Mouse (Mus musculus): Measurements from ENCODE around the gene Fam160a1. TPM values are rescaled to one million over a fixed set of nuclear protein-coding genes. Genes with fewer than 3 reads are reported as not detected.

Fam160a1 gene
- polyA plus RNA-seq, 1 experiment from 2014 or later, result 9.5 TPM

DNA sequence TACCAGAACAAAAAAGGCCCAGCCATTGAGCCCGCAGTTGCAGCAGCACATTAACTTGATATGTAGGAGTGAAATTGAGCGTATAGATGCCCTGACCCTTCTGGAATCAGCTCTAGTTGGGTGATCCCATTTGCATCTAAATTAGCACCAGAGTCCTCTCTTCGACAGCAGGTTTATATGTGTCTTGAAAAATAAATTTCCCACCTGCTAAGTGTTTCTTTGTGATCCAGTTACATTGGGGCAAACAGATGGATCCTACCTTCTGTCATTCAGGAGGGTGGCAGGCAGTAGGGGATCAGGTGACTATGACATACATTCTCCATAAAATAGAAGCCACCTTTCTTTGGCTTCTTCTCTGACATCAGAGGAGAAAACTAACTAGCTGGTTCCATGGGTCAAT is 122.0 kb downstream of the Fam160a1 start:
- WGBS, result 84% methylated on average over 3 of the region's 3 CpGs
- Histone ChIP-seq H3K4me1 (no peaks in the 10 kb centered on the region), H3K9me3 (no peaks in the 10 kb centered on the region), H3K4me3 (no peak overlapping the region), H3K9ac (no peak overlapping the region), H3K27me3 (0 out of 2 replicates have a peak, but pooled peaks cover 6% of the 10 kb centered on the region), H3K27ac (no peak overlapping the region), H3K4me2 (no peak overlapping the region), H3K36me3 (no peaks in the 10 kb centered on the region)
- ATAC-seq (ENCODE audit: insufficient number of reproducible peaks, low FRiP score, low TSS enrichment, low read depth), result no peak

DNA sequence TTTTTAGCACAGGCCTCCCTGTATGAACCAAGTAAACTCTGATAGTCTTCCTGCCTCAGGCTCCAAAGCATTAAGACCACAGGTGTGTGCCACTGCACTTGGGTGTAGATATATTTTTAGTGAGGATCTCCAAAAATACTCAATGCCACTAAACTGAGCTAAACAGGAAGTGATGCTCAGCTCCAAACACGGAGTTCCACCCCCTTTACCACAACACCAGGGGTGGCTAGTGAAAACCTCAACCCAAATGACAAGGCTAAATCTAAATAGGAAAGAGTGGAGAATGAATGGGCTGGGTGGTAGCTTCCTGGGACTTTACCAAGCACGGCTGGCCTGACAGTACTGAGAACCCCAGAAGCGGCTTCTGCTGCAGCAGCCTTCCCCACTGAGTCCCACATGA is 124.1 kb downstream of the Fam160a1 start:
- 48% methylated on average over 3 of the region's 3 CpGs for WGBS
- no peaks in the 10 kb centered on the region for H3K9me3 ChIP-seq
- no peaks in the 10 kb centered on the region for H3K4me1 ChIP-seq
- no peak overlapping the region for H3K4me2 ChIP-seq
- peaks cover 6% of the 10 kb centered on the region; the same call in 1 of the 2 replicates for H3K27me3 ChIP-seq
- H3K9ac ChIP-seq, result no peak overlapping the region
- H3K27ac ChIP-seq, result no peak overlapping the region
- no peaks in the 10 kb centered on the region for H3K36me3 ChIP-seq
- no peak overlapping the region for H3K4me3 ChIP-seq
- no peak for ATAC-seq (ENCODE audit: insufficient number of reproducible peaks, low FRiP score, low TSS enrichment, low read depth)

DNA sequence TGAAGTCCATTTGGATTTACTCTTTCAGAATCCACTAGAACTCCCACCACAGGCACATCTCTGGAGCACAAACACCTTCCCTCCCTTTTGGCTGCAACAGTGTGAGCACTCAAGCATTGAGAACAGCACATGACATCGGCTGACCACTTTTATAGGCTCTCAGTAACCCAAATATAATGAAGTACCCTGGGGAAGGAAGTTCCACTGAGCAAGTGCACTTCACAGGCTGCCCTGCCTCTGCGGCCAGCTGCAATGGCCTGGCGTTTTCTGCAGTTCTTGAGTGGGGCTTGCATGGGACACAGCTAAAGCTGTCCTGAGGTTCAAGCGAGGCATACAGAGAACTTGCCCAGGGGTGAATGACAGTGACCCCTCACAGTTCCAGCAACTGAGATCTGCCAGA is 126.0 kb downstream of the Fam160a1 start:
- H3K36me3 ChIP-seq, result no peaks in the 10 kb centered on the region
- no peak for ATAC-seq (ENCODE audit: insufficient number of reproducible peaks, low FRiP score, low TSS enrichment, low read depth)
- peaks cover 4% of the 10 kb centered on the region; the same call in 1 of the 2 replicates for H3K27me3 ChIP-seq
- H3K4me3 ChIP-seq, result no peak overlapping the region
- H3K27ac ChIP-seq, result no peak overlapping the region
- no peak overlapping the region for H3K9ac ChIP-seq
- H3K9me3 ChIP-seq, result no peaks in the 10 kb centered on the region
- 52% methylated on average over 4 of the region's 4 CpGs for WGBS
- no peaks in the 10 kb centered on the region for H3K4me1 ChIP-seq
- H3K4me2 ChIP-seq, result no peak overlapping the region

DNA sequence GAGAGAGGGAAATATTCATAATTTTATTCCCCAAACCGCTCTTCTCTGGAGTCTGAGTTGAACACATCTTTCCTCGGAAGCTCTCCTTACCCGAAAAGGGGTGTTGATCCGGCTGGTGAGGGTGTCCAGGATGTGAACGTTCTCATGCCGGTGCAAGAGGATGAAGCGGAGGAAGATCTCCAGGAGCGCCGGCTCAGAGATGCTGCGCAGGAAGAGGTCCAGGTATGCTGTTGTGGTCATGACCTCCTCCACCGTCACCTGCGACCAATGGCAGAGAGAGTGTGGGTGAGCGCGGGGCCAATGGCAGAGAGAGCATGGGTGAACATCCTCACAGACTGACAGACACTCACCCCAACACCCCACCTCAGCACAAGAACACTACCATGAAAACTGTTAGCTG is 128.8 kb downstream of the Fam160a1 start:
- Histone ChIP-seq H3K4me1 (no peaks in the 10 kb centered on the region), H3K36me3 (no peaks in the 10 kb centered on the region), H3K4me2 (no peak overlapping the region), H3K4me3 (no peak overlapping the region), H3K27ac (no peak overlapping the region), H3K27me3 (peaks cover 4% of the 10 kb centered on the region; the same call in 1 of the 2 replicates), H3K9me3 (no peaks in the 10 kb centered on the region), H3K9ac (no peak overlapping the region)
- WGBS, result 87% methylated on average over 14 of the region's 14 CpGs
- ATAC-seq (ENCODE audit: insufficient number of reproducible peaks, low FRiP score, low TSS enrichment, low read depth), result no peak

DNA sequence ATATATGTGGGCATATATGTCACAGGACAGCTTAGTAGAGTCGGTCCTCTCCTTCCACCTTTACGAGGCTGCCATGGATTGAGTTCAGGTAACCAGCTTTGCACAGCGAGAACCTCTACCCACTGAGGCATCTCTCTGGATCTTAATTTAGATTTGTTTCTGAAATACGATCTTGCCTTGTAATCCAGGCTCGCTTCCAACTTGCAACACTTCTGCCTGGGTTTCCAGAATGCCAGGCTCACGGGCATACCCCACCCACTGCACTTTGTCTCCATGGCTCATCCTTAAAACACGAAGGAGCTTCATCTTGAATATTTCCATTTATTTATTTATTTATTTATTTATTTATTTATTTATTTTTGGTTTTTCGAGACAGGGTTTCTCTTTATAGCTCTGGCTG is 131.8 kb downstream of the Fam160a1 start:
- WGBS, result 85% methylated on average over 8 of the region's 8 CpGs
- H3K4me3 ChIP-seq, result no peak overlapping the region
- no peaks in the 10 kb centered on the region for H3K9me3 ChIP-seq
- H3K36me3 ChIP-seq, result no peaks in the 10 kb centered on the region
- H3K4me1 ChIP-seq, result no peaks in the 10 kb centered on the region
- no peak overlapping the region for H3K9ac ChIP-seq
- no peak overlapping the region for H3K27ac ChIP-seq
- no peak overlapping the region for H3K4me2 ChIP-seq
- H3K27me3 ChIP-seq, result peaks cover 4% of the 10 kb centered on the region; the same call in 1 of the 2 replicates
- ATAC-seq (ENCODE audit: insufficient number of reproducible peaks, low FRiP score, low TSS enrichment, low read depth), result no peak

DNA sequence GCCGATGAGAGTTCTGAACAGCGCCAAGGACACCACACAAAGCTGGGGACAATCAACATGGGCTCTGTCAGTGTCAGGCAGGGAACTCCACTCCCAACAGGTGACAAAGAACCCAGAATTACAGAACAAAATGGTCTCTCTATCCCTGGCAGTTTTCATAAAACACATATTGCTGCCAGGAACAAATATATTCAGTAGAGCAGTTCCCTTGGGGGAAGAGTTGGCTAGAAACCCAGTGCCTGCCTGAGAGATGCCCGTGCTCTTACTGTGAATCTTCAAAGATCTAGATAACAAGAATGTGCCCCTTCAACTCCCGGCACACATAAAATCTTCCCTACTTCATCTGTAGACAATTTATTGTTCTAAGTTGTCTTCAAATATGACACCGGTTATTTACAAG is 133.5 kb downstream of the Fam160a1 start:
- H3K9ac ChIP-seq, result no peak overlapping the region
- no peak overlapping the region for H3K4me2 ChIP-seq
- H3K27ac ChIP-seq, result no peak overlapping the region
- no peaks in the 10 kb centered on the region for H3K4me1 ChIP-seq
- H3K27me3 ChIP-seq, result 0 out of 2 replicates have a peak, but pooled peaks cover 4% of the 10 kb centered on the region
- H3K4me3 ChIP-seq, result no peak overlapping the region
- 80% methylated on average over 5 of the region's 5 CpGs for WGBS
- no peaks in the 10 kb centered on the region for H3K36me3 ChIP-seq
- no peaks in the 10 kb centered on the region for H3K9me3 ChIP-seq
- ATAC-seq (ENCODE audit: insufficient number of reproducible peaks, low FRiP score, low TSS enrichment, low read depth), result no peak

DNA sequence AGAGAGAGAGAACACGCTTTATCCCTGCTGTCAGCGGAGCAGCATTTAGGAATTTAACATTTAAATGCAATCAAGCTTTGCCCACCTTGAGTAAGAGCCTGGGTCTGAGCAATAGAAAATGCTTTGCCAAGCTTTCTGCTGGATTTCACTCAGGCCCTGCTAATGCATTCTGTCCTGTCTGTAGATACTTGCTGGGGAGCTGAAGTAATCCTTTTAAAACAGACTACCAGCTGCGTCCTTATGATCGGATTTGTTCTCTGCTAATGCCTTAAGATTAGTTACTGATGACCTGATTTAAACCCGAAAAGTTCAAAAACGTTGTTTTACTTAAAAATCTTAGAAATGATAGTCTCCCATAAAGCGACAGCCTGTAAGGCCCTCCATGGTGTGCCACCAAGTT is 136.0 kb downstream of the Fam160a1 start:
- H3K27me3 ChIP-seq, result 0 out of 2 replicates have a peak, but pooled peaks cover 4% of the 10 kb centered on the region
- no peaks in the 10 kb centered on the region for H3K4me1 ChIP-seq
- no peak for ATAC-seq (ENCODE audit: insufficient number of reproducible peaks, low FRiP score, low TSS enrichment, low read depth)
- no peaks in the 10 kb centered on the region for H3K9me3 ChIP-seq
- H3K9ac ChIP-seq, result no peak overlapping the region
- WGBS, result 76% methylated on average over 7 of the region's 7 CpGs
- no peak overlapping the region for H3K4me3 ChIP-seq
- H3K27ac ChIP-seq, result no peak overlapping the region
- H3K36me3 ChIP-seq, result no peaks in the 10 kb centered on the region
- no peak overlapping the region for H3K4me2 ChIP-seq

DNA sequence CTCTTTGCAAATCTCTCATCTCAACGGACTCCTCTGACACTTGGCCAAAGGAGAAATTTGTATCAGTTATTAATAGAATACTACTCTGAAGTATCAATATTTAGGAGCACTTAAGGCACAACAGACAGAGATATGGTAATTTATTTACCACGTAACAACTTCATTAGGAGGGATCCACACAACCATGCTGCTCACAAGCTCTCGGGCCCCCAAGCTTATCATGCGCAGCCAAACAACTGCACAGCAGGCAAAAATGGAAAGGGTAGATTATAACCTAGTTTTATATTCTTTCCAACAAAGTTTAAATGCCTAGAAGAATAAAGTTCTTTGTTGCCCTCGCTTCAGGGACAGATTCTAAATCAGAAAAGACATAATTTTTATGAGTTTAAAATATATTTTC is 137.1 kb downstream of the Fam160a1 start:
- Histone ChIP-seq H3K9me3 (no peaks in the 10 kb centered on the region), H3K4me1 (no peaks in the 10 kb centered on the region), H3K4me2 (no peak overlapping the region), H3K36me3 (no peaks in the 10 kb centered on the region), H3K4me3 (no peak overlapping the region), H3K27me3 (0 out of 2 replicates have a peak, but pooled peaks cover 4% of the 10 kb centered on the region), H3K27ac (no peak overlapping the region), H3K9ac (no peak overlapping the region)
- 89% methylated on average over 5 of the region's 5 CpGs for WGBS
- no peak for ATAC-seq (ENCODE audit: insufficient number of reproducible peaks, low FRiP score, low TSS enrichment, low read depth)

DNA sequence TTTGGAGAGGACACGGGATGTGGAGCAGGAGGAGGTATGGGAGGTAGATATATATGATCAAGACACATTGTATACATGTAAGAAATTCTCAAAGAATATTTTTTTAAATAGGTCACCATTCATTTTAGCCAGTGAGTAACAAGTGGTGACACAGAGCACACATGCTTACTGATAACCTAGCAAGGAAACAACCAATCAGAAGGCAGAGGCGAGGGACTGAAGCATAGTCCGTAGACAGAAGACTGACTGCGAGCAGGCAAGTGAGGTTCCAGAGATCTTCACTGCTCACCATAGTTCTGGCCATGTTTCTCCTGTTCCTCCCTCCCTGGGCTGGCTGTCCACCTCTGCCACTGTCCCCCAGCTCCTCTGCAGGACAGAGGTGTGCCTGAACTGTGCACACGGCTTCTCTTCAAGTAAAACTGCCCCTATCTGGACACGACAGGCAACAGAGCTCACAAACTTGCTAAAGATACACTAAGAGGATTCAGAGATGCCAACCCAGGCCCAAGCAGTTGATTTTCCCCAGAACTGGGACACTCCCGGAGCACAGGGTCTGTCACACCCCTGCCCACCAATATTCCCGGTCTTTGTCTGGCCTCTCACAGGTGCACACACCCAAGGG is 137.7 kb downstream of the Fam160a1 start:
- 82% methylated on average over 8 of the region's 8 CpGs for WGBS
- Histone ChIP-seq H3K27ac (no peak overlapping the region), H3K4me2 (no peak overlapping the region), H3K9ac (no peak overlapping the region), H3K36me3 (no peaks in the 10 kb centered on the region), H3K27me3 (0 out of 2 replicates have a peak, but pooled peaks cover 4% of the 10 kb centered on the region), H3K9me3 (no peaks in the 10 kb centered on the region), H3K4me3 (no peak overlapping the region), H3K4me1 (no peaks in the 10 kb centered on the region)
- ATAC-seq (ENCODE audit: insufficient number of reproducible peaks, low FRiP score, low TSS enrichment, low read depth), result no peak

DNA sequence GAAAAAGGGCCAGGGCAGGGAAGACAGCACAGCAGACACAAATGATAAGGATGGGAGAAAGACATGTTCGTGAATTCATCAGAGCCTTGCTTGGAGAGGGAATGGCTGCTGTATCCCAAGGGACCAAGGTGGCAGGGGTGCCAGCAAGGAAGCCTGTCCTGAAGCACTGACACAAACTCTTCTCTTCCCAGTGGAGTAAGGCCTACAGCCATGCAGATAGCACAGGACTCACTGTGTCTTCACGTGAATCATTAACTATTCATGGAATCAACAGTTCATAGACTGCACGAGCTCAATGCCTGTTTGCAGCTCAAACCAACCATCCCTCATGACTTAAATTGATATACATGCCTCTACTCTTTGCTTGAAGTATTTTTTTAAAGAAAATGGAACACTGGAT is 139.1 kb downstream of the Fam160a1 start:
- H3K9ac ChIP-seq, result no peak overlapping the region
- 90% methylated on average over 3 of the region's 3 CpGs for WGBS
- no peaks in the 10 kb centered on the region for H3K9me3 ChIP-seq
- no peaks in the 10 kb centered on the region for H3K36me3 ChIP-seq
- no peaks in the 10 kb centered on the region for H3K27me3 ChIP-seq
- no peak overlapping the region for H3K4me2 ChIP-seq
- ATAC-seq (ENCODE audit: insufficient number of reproducible peaks, low FRiP score, low TSS enrichment, low read depth), result no peak
- no peak overlapping the region for H3K4me3 ChIP-seq
- no peaks in the 10 kb centered on the region for H3K4me1 ChIP-seq
- no peak overlapping the region for H3K27ac ChIP-seq

DNA sequence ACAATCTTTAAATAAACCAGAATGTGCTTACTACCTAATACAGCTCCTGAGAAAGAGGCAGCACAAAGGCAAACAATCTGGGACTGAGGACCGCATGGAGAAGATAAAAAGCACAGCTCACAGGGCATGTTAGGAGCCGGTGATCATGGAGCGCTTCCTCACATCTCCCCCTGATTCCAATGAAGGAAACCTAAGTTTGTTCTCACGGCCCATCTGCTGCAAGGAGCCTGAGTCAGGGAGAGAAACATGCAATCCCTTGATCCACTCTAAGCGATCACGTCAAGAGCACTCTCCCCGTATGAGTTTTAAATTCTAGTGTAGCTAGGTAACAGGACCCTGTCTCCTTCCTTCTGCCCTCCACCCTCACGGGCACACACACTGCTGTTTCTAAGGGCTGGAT is 140.0 kb downstream of the Fam160a1 start:
- no peaks in the 10 kb centered on the region for H3K4me1 ChIP-seq
- no peaks in the 10 kb centered on the region for H3K27me3 ChIP-seq
- H3K9me3 ChIP-seq, result no peaks in the 10 kb centered on the region
- 81% methylated on average over 8 of the region's 8 CpGs for WGBS
- H3K27ac ChIP-seq, result no peak overlapping the region
- no peak overlapping the region for H3K9ac ChIP-seq
- H3K4me3 ChIP-seq, result no peak overlapping the region
- H3K4me2 ChIP-seq, result no peak overlapping the region
- H3K36me3 ChIP-seq, result no peaks in the 10 kb centered on the region
- ATAC-seq (ENCODE audit: insufficient number of reproducible peaks, low FRiP score, low TSS enrichment, low read depth), result no peak

DNA sequence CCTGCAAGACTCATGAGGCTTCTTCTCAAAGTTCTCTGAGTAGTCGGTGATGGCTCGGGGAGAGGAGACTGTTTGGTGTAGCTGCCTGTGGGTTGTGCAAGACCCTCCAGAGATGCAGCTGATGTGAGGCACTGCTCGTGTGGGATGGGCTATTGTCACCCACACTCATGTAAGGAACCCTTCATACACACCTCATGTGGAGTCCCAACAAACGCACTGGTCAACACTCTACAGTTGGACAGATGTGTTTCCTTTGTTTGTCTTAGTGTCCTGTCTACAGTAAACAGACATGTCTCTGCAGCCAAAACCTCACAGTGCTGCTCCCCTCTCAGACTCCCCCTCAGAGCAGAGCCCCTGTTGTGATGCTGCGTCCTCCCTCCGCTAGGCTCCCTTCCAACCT is 147.2 kb downstream of the Fam160a1 start:
- no peak overlapping the region for H3K27ac ChIP-seq
- no peaks in the 10 kb centered on the region for H3K9me3 ChIP-seq
- no peak overlapping the region for H3K9ac ChIP-seq
- ATAC-seq (ENCODE audit: insufficient number of reproducible peaks, low FRiP score, low TSS enrichment, low read depth), result no peak
- H3K36me3 ChIP-seq, result no peaks in the 10 kb centered on the region
- H3K27me3 ChIP-seq, result no peaks in the 10 kb centered on the region
- WGBS, result 88% methylated on average over 6 of the region's 6 CpGs
- H3K4me2 ChIP-seq, result no peak overlapping the region
- no peak overlapping the region for H3K4me3 ChIP-seq
- H3K4me1 ChIP-seq, result no peaks in the 10 kb centered on the region

DNA sequence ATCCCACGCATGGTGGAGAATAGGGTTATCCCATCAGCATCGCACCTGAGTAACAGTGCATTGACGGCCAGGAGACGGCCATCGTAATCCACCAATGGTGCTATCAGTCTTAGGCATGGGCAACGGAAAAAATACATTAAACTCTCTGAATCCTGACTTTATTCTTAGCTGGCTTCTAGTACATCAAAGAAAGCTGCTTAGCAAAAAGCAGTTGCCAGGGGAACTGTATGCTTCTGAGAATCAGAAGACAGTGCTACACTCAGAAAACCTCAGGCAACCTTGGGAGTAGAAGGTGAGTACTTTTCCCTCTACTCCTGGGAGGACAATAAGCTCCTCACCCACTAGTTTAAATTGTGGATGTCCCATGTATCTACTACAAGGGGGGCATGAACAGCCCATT is 149.4 kb downstream of the Fam160a1 start:
- Histone ChIP-seq H3K27me3 (no peaks in the 10 kb centered on the region), H3K4me2 (no peak overlapping the region), H3K9me3 (no peaks in the 10 kb centered on the region), H3K4me3 (no peak overlapping the region), H3K36me3 (no peaks in the 10 kb centered on the region), H3K9ac (no peak overlapping the region), H3K4me1 (no peaks in the 10 kb centered on the region), H3K27ac (no peak overlapping the region)
- no peak for ATAC-seq (ENCODE audit: insufficient number of reproducible peaks, low FRiP score, low TSS enrichment, low read depth)
- 89% methylated on average over 6 of the region's 6 CpGs for WGBS

Measured in limb, embryonic 15.5 days (tissue).